Comparison of ENCODE assay signal across 9 mouse cellular contexts in genomic region chr16:42340021-42340768, GRCm38 (mm10). TPM values are rescaled to one million over a fixed set of nuclear protein-coding genes. Genes with fewer than 3 reads are reported as not detected.
DNase-seq lines count a peak whose midpoint lies in the region; ATAC-seq and TF ChIP-seq lines count a peak whose summit lies in the region.
"Had no signal": no experiment of that assay in that cellular context is flagged by ENCODE, and none has a peak within 500 bp of the region (broad histone marks: within the 10 kb centered on the region; RNA-seq: fewer than 3 reads in every experiment).

Gene Gap43 (minus strand): TSS chr16:42340651.

- no peak for TF ChIP-seq CTCF in cerebellum, adult 2 months (IDR thresholded peaks at IDR 0.05; ENCODE audit: borderline replicate concordance, insufficient read depth, low read depth, low read length)

- H3K4me3 ChIP-seq in cerebellum, adult 2 months (replicated peaks; ENCODE audit: insufficient read depth, low read depth, low read length): peak within 1 kb of the TSS; percentile 99
- H3K4me3 ChIP-seq in neural tube, embryonic 11.5 days (ENCODE audit: low read depth, low read length): peak within 1 kb of the TSS; percentile 30
- H3K4me3 ChIP-seq: erythroblast, embryonic 14.5 days had no signal

- H3K36me3 ChIP-seq in neural tube, embryonic 11.5 days (ENCODE audit: control insufficient read depth, insufficient read depth, low read length): no peaks in the 10 kb centered on the region

- peak; percentile 44 to 60 for DNase-seq in cerebellum, adult 2 months
- DNase-seq in cerebellum, adult 11 months: no peak
- peak; percentile 17 to 29 for DNase-seq in right cerebral cortex, adult 2 months (ENCODE audit: low spot score in 2 of 2)
- no peak for DNase-seq in right cerebral cortex, adult 18-20 months
- peak in 1 of 2 experiments; percentile 28 for DNase-seq in left cerebral cortex, postnatal 10 days (ENCODE audit: extremely low spot score in 1 of 2, low spot score in 2 of 2)
- DNase-seq in neural tube, embryonic 11.5 days (ENCODE audit: low spot score): peak; percentile 61
- no peak for DNase-seq in urinary bladder, postnatal 36 days (ENCODE audit: low spot score in 2 of 2)

- peak within 1 kb of the TSS; percentile 46 for H3K9ac ChIP-seq in neural tube, embryonic 11.5 days (ENCODE audit: low read length)

- no peaks in the 10 kb centered on the region for H3K9me3 ChIP-seq in neural tube, embryonic 11.5 days (ENCODE audit: control insufficient read depth, low read length)

- no peaks in the 10 kb centered on the region for H3K27me3 ChIP-seq in cerebellum, adult 2 months (ENCODE audit: control insufficient read depth, insufficient read depth, low read length)
- no peaks in the 10 kb centered on the region for H3K27me3 ChIP-seq in neural tube, embryonic 11.5 days (ENCODE audit: control insufficient read depth, insufficient read depth, low read length)

- ATAC-seq in neural tube, embryonic 11.5 days (ENCODE audit: insufficient read depth, low FRiP score, low TSS enrichment): peak; percentile 82
- no peak for ATAC-seq in granulocyte monocyte progenitor cell, adult 5-6 weeks (replicated peaks; ENCODE audit: poor library complexity, severe bottlenecking)

- H3K4me1 ChIP-seq in cerebellum, adult 2 months (ENCODE audit: control insufficient read depth, insufficient read depth, low read length): peaks cover 9% of the 10 kb centered on the region; the same call in 1 of the 2 replicates
- peaks cover 5% of the 10 kb centered on the region for H3K4me1 ChIP-seq in neural tube, embryonic 11.5 days (ENCODE audit: control insufficient read depth, insufficient read depth, low read length)

- intact Hi-C loops in left cerebral cortex, postnatal 10 days (cut with DNase I): no loop called here

- peak within 1 kb of the TSS; percentile 61 for H3K4me2 ChIP-seq in neural tube, embryonic 11.5 days (ENCODE audit: low read depth)

- H3K27ac ChIP-seq in cerebellum, adult 2 months (ENCODE audit: insufficient read depth, low read length): peak within 1 kb of the TSS; percentile 82
- H3K27ac ChIP-seq in neural tube, embryonic 11.5 days (ENCODE audit: low read depth, low read length): peak within 1 kb of the TSS; percentile 57; the same call in 1 of the 2 replicates

- WGBS in cerebellum, adult 2 months: 2% methylated on average over 18 of the region's 18 CpGs
- under 1% methylated on average over 18 of the region's 18 CpGs for WGBS in neural tube, embryonic 11.5 days

- TF ChIP-seq POLR2A in cerebellum, adult 2 months (IDR thresholded peaks at IDR 0.05; ENCODE audit: borderline replicate concordance, insufficient read depth, low read length): peak; percentile 55; the same call in 1 of the 2 replicates

RNA-seq across cellular contexts. Expression of gene Gap43, which starts in this region (rescaled TPM):
- polyA plus RNA-seq in cerebellum, adult 2 months (2012; rRNA removed): 330 and 332 TPM in 2 replicates
- 1,000 to 10,000 TPM; 1,100 to 1,165 TPM for total RNA-seq in left cerebral cortex, postnatal 10 days (2021)
- 330 and 357 TPM in 2 replicates for polyA plus RNA-seq in neural tube, embryonic 11.5 days (2014; fragmentation: Nextera tagmentation; extraction: Ambion mirVana)
- total RNA-seq in granulocyte monocyte progenitor cell, adult 5-6 weeks (2014; fragmentation: Nextera tagmentation): not detected in 2 replicates
- total RNA-seq in granulocyte monocyte progenitor cell, adult 5-6 weeks (2017): not detected in 2 replicates

Comparison
In these comparisons a context has a peak if more than half of its experiments do, and no peak if none do; other contexts are left out.
1. RNA of gene Gap43 (total RNA-seq): 1,100 to 1,165 TPM in left cerebral cortex, postnatal 10 days; not detected in granulocyte monocyte progenitor cell, adult 5-6 weeks; every median in the first group is over 1,000 times any median in the second.
2. DNase-seq: peak in cerebellum, adult 2 months (2 of 2), right cerebral cortex, adult 2 months (2 of 2) and neural tube, embryonic 11.5 days (single experiment); none in cerebellum, adult 11 months (single experiment), right cerebral cortex, adult 18-20 months (single experiment) and urinary bladder, postnatal 36 days (0 of 2).